Mouse (Mus musculus) kidney, adult 2 months (tissue): ENCODE results near the gene Magi1. TPM values are rescaled to one million over a fixed set of nuclear protein-coding genes. Genes with fewer than 3 reads are reported as not detected.
"Not testable (repeated sequence)": the region's sequence is repeated elsewhere in the genome, so short reads cannot be mapped to it uniquely, and the experiment has no call there.

Experiments used
- DNase-seq: peaks from one replicate; pipeline ENCODE4 v3.0.0; 2021
- H3K27ac ChIP-seq: fragments of 200-500 bp; 2 replicates; pipeline ENCODE4 v1.5.1; 2012; ENCODE audit warnings: low read depth, low read length, control low read depth, inconsistent platforms; ENCODE audit not compliant: insufficient read depth
- H3K27me3 ChIP-seq: fragments of 200-500 bp; replicated peaks from 2 replicates; pipeline ENCODE4 v1.6.1; 2012; ENCODE audit warnings: mild to moderate bottlenecking, moderate library complexity, low read length, inconsistent platforms; ENCODE audit not compliant: control insufficient read depth, insufficient read depth
- H3K36me3 ChIP-seq: fragments of 200-500 bp; 2 replicates; pipeline ENCODE4 v1.6.1; 2012; ENCODE audit warnings: mild to moderate bottlenecking, moderate library complexity, low read length, inconsistent platforms; ENCODE audit not compliant: control insufficient read depth, insufficient read depth
- H3K4me1 ChIP-seq: fragments of 200-500 bp; 2 replicates; pipeline ENCODE4 v1.6.1; 2011; ENCODE audit warnings: low read length; ENCODE audit not compliant: control insufficient read depth, insufficient read depth
- H3K4me3 ChIP-seq: fragments of 200-500 bp; 2 replicates; pipeline ENCODE4 v1.5.1; 2011; ENCODE audit warnings: mild to moderate bottlenecking, low read depth, low read length, control low read depth; ENCODE audit not compliant: insufficient read depth
- CTCF ChIP-seq: fragments of 200-500 bp; conservative IDR thresholded peaks from 2 replicates; pipeline ENCODE4 v1.5.1; 2011; ENCODE audit warnings: low read depth, mild to moderate bottlenecking, control low read depth, low read length, moderate library complexity, mixed read lengths; ENCODE audit not compliant: insufficient read depth, insufficient read length
- POLR2A ChIP-seq: fragments of 200-500 bp; IDR thresholded peaks from one replicate; pipeline ENCODE4 v1.6.1; 2011; ENCODE audit warnings: low read depth, low read length, control low read depth
- WGBS: fragments of 180-500 bp; shearing (Covaris S2); methylation state at CpG from one replicate; pipeline ENCODE4 v1.1.7; 2018; 5-methylcytosine and 5-hydroxymethylcytosine counted together
- polyA plus RNA-seq: library from polyadenylated mRNA; depleted of rRNA; stranded (reverse); fragments of >200 nt; gene quantifications from 2 replicates; pipeline ENCODE4 v1.2.3, GENCODE M21; 2012; rRNA removed

Gene Magi1
- polyA plus RNA-seq, 1 experiment: 6.1 TPM

DNA sequence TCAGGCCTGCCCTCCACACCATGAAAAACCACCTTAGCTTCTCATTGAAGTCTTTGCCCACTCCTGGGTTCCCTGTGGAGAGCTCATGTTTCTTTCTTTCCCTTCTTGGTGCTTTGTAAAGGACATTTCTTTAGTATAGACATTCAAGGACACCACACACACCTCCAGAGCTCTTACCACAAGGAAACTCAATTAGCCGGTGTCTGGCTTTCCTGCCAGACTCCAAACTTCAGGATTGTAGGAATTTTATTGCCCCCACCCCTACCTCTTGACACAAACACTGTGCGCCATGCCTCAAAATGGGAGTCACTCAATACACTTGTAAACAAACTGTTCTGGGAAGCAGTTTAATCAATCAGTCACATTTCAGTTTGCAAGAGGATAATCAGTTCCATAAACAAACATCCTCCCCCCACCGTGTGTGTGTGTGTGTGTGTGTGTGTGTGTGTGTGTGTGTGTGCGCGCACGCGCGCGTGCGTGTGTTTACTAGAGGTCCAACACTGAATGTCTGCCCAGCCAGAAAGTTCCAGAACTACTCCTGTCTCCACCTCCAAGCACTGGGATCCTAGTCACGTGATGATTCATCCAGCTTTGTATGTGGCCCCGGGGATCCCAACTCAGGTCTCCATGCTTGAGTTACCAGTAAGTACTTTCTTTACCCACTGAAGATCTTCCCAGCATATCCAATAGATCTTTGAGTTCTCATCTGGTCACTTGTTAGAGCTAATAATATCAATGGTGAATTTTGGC, 618.5 kb downstream of the Magi1 start:
- Histone ChIP-seq H3K4me3 (no peak overlapping the region), H3K4me1 (no peaks in the 10 kb centered on the region)
- TF ChIP-seq CTCF (no peak), POLR2A (no peak)

DNA sequence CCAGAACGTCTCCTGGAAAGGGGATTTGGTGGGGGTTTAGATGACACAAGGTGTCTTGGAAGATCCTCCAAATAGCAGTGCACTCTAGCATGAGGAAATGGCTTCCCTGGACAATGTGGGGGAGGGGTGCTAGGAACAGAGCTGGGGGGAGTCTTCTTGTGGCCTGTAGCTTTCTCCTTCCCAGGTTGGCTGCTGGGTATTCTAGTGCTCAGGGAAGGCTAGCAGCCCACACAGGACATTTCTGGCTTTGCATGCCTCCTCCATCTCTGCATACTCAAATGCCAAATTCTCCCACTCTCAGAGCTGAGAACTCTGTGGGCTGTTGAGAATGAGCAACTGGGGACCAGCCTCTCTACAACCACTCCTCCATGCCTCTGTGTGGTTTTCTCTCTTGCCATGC, 622.6 kb downstream of the Magi1 start:
- Histone ChIP-seq H3K4me3 (no peak overlapping the region), H3K4me1 (no peaks in the 10 kb centered on the region; the same call in 1 of the 2 replicates), H3K36me3 (no peaks in the 10 kb centered on the region), H3K27ac (no peak overlapping the region), H3K27me3 (no peaks in the 10 kb centered on the region)
- TF ChIP-seq CTCF (no peak), POLR2A (no peak)
- WGBS: 48% methylated on average over 1 of the region's 1 CpGs
- DNase-seq: no peak

More for the DNA sequence above, 618.5 kb downstream of the Magi1 start:
- 87% methylated on average over 12 of the region's 12 CpGs for WGBS
- no peak for DNase-seq
- Histone ChIP-seq H3K27ac (no peak overlapping the region), H3K36me3 (no peaks in the 10 kb centered on the region), H3K27me3 (no peaks in the 10 kb centered on the region)

DNA sequence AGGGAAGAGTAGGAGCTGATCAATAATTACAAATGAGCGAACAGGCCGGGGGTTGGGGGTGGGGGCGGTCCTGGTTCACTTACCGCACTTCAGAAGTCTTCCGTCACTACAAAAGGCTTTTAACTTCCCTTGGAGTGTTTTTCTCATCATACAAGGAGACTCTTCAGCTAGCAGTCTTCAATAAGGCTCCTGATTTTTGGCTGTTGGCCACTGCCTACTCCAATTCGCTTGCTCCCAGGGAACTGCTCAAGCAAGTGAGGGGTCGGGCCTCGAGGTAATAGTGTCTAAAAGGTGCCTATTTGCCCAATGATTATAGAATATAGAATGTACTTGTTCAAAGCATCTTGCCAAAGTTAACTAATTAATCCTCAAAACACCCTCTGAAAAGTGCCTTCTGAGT, 624.2 kb downstream of the Magi1 start:
- H3K27ac ChIP-seq: no peak overlapping the region
- TF ChIP-seq CTCF: no peak
- no peak for DNase-seq
- 43% methylated on average over 8 of the region's 8 CpGs for WGBS
- H3K4me3 ChIP-seq: no peak overlapping the region
- H3K27me3 ChIP-seq: no peaks in the 10 kb centered on the region
- H3K4me1 ChIP-seq: no peaks in the 10 kb centered on the region; the same call in 1 of the 2 replicates
- no peaks in the 10 kb centered on the region for H3K36me3 ChIP-seq

DNA sequence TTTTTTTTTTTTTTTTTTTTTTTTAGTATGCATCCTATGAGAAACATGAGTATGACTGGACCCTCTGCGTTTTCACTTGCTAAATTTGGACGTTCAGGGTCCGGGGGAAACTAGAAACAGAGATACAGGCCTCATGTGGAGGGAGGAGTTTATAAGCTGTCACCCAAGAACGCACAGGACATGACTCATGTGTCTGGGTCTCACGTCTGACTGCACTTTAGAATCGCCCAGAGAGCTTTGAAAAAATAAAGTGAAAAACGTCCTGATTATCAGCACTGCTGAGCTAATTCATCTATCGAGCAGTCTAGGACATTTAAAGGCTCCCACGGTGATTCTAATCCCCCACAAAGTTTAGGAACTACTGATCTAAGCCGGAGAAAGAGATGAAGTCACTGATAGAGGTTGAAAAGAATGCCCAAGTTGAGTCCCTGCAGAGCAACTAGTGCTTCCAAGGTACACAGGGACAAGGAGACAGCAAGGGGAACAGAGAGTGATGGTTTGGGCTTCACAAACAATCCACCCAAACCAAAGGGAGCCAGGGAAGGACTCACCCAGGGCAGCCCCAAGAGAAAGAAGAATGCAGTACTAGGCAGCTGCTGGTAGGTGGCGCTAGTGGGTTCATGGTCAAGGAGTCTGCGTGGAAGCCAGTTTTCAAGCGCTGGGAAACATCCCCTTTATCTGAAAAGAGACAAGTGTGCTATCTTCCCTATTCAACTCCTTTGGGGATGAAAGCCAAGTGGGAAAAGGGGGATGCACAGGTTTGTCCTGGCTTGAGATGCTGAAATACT, 626.3 kb downstream of the Magi1 start:
- Histone ChIP-seq H3K27me3 (no peaks in the 10 kb centered on the region), H3K4me1 (no peaks in the 10 kb centered on the region; the same call in 1 of the 2 replicates), H3K4me3 (no peak overlapping the region), H3K36me3 (no peaks in the 10 kb centered on the region), H3K27ac (no peak overlapping the region)
- TF ChIP-seq CTCF (peak; percentile 86), POLR2A (no peak)
- peak; percentile 57 for DNase-seq
- WGBS: 8% methylated on average over 13 of the region's 13 CpGs

DNA sequence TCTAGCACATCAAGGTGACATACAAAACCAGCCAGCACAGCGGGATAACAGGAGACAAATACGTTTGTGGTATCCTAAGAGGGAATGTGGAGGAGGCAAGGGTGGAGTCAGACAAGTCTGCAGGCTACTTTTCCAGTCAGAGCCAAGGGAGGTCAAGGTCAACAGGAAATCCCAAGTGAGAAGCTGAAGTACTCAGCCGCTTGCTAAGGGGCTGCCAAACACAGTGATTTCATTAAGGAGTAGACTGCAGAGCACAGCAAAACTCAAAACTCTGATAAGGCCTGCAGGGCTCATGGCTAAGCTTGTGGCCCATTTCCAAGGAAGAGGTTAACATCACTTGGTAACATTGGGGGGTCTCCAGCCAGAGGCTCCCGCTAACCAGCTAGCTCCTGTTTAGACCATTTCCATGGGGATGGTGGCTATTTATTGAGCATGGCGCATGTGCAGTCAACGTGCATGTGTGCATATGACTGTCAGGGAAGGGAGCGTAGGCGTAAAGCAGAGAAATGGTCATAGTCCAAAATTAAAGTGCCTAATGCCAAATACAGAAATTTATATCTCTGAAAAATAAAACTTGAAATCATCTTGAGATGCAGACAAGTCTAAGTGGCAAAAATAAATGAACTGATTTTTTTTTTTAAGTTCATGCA, 635.0 kb downstream of the Magi1 start:
- DNase-seq: peak; percentile 31
- H3K27ac ChIP-seq: no peak overlapping the region
- H3K4me3 ChIP-seq: no peak overlapping the region
- no peaks in the 10 kb centered on the region for H3K36me3 ChIP-seq
- no peaks in the 10 kb centered on the region for H3K4me1 ChIP-seq
- 65% methylated on average over 8 of the region's 8 CpGs for WGBS
- H3K27me3 ChIP-seq: no peaks in the 10 kb centered on the region
- no peak for TF ChIP-seq POLR2A

DNA sequence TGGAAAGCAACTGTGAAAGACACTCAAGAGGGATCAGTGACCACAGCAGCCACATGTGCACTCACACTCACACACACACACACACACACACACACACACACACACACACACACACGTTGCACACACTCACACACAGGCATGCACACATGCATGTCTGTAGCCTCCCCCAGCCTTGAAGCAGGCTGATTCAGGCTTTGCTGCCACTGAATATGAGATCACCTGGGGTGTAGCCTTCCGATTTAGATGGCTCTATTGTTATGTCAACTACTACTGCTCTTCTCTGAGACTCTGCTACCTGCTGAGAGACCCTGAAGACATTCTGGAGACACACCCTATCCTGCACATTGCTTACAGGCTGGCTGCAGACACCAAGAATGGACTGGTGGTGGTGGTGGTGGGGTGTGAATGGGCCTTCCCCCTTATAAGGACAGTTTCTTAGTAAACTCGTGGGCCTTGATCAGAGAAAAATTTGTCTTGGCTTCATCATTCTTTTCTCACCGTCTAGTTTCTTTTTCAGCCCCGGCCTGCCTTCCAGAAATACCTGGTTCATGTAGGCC, 653.9 kb downstream of the Magi1 start:
- WGBS: 77% methylated on average over 5 of the region's 5 CpGs
- not testable (repeated sequence) for H3K4me1 ChIP-seq, H3K4me3 ChIP-seq, H3K27me3 ChIP-seq, DNase-seq, H3K27ac ChIP-seq, H3K36me3 ChIP-seq

- no peak overlapping the region for H3K4me3 ChIP-seq
- H3K27ac ChIP-seq: no peak overlapping the region
- H3K4me1 ChIP-seq: no peaks in the 10 kb centered on the region
- DNase-seq: no peak
- no peaks in the 10 kb centered on the region for H3K27me3 ChIP-seq
- no peaks in the 10 kb centered on the region for H3K36me3 ChIP-seq
- WGBS: 94% methylated on average over 5 of the region's 5 CpGs
- TF ChIP-seq CTCF (no peak), POLR2A (no peak)
Observed at GRCm38 (mm10) chr6:93627200-93627599, 656.5 kb downstream of the Magi1 start.

Other genes starting within 250 kb of the Magi1 start
- gene Slc25a26, start 216.4 kb upstream of the Magi1 start, polyA plus RNA-seq: 14.6 and 18.3 TPM in 2 replicates